Mouse (Mus musculus): ENCODE measurements around the gene Pou1f1. TPM values are rescaled to one million over a fixed set of nuclear protein-coding genes. Genes with fewer than 3 reads are reported as not detected.

Pou1f1 gene
- total and polyA plus RNA-seq, 2 experiments from 2014 or later: not detected

- peak overlapping the region; percentile 81 for H3K9ac ChIP-seq (replicated peaks; ENCODE audit: low read length)
- TF ChIP-seq CTCF (IDR thresholded peaks at IDR 0.05; ENCODE audit: low read depth): no peak
- ATAC-seq: peak; percentile 82
- peak; percentile 42 for DNase-seq (ENCODE audit: low spot score)
- H3K27me3 ChIP-seq (ENCODE audit: insufficient read depth, low read length): no peaks in the 10 kb centered on the region
- H3K27ac ChIP-seq: peak overlapping the region; percentile 83
- H3K4me1 ChIP-seq (ENCODE audit: insufficient read depth, low read length): peaks cover 4% of the 10 kb centered on the region; the same call in 1 of the 2 replicates
- peak overlapping the region; percentile 68 for H3K4me2 ChIP-seq (ENCODE audit: low read depth, low read length)
- 1% methylated on average over 10 of the region's 10 CpGs for WGBS
- H3K9me3 ChIP-seq (ENCODE audit: low read length): no peaks in the 10 kb centered on the region
- H3K36me3 ChIP-seq (ENCODE audit: insufficient read depth, low read length): no peaks in the 10 kb centered on the region
- peak overlapping the region; percentile 99 for H3K4me3 ChIP-seq (ENCODE audit: low read length)
Measured at GRCm38 (mm10) chr16:65562864-65563206, 42.5 kb downstream of the Pou1f1 start.

- no peak for ATAC-seq
- no peak overlapping the region for H3K4me3 ChIP-seq (ENCODE audit: low read length)
- H3K27ac ChIP-seq: no peak overlapping the region
- H3K27me3 ChIP-seq (ENCODE audit: insufficient read depth, low read length): no peaks in the 10 kb centered on the region
- no peak for TF ChIP-seq CTCF (IDR thresholded peaks at IDR 0.05; ENCODE audit: low read depth)
- 47% methylated on average over 8 of the region's 8 CpGs for WGBS
- no peak overlapping the region for H3K9ac ChIP-seq (replicated peaks; ENCODE audit: low read length)
- H3K9me3 ChIP-seq (ENCODE audit: low read length): no peaks in the 10 kb centered on the region
- no peak overlapping the region for H3K4me2 ChIP-seq (ENCODE audit: low read depth, low read length)
- no peaks in the 10 kb centered on the region for H3K36me3 ChIP-seq (ENCODE audit: insufficient read depth, low read length)
- H3K4me1 ChIP-seq (ENCODE audit: insufficient read depth, low read length): peaks cover 3% of the 10 kb centered on the region; the same call in 1 of the 2 replicates
- peak; percentile 37 for DNase-seq (ENCODE audit: low spot score)
Measured at GRCm38 (mm10) chr16:65564306-65564705, 44.0 kb downstream of the Pou1f1 start.

GRCm38 (mm10) chr16:65564951-65565350 is 44.6 kb downstream of the Pou1f1 start:
- Histone ChIP-seq H3K4me3 (ENCODE audit: low read length) (no peak overlapping the region), H3K4me1 (ENCODE audit: insufficient read depth, low read length) (no peaks in the 10 kb centered on the region), H3K36me3 (ENCODE audit: insufficient read depth, low read length) (no peaks in the 10 kb centered on the region), H3K9ac (replicated peaks; ENCODE audit: low read length) (no peak overlapping the region), H3K9me3 (ENCODE audit: low read length) (no peaks in the 10 kb centered on the region), H3K27ac (no peak overlapping the region), H3K4me2 (ENCODE audit: low read depth, low read length) (no peak overlapping the region), H3K27me3 (ENCODE audit: insufficient read depth, low read length) (no peaks in the 10 kb centered on the region)
- DNase-seq (ENCODE audit: low spot score) (no peak), ATAC-seq (no peak)
- no peak for TF ChIP-seq CTCF (IDR thresholded peaks at IDR 0.05; ENCODE audit: low read depth)
- WGBS: 95% methylated on average over 1 of the region's 1 CpGs

- H3K27ac ChIP-seq: no peak overlapping the region
- WGBS: 85% methylated on average over 4 of the region's 4 CpGs
- TF ChIP-seq CTCF (IDR thresholded peaks at IDR 0.05; ENCODE audit: low read depth): no peak
- DNase-seq (ENCODE audit: low spot score) (no peak), ATAC-seq (no peak)
- no peak overlapping the region for H3K4me3 ChIP-seq (ENCODE audit: low read length)
- H3K9me3 ChIP-seq (ENCODE audit: low read length): no peaks in the 10 kb centered on the region
- H3K4me1 ChIP-seq (ENCODE audit: insufficient read depth, low read length): no peaks in the 10 kb centered on the region
- no peaks in the 10 kb centered on the region for H3K27me3 ChIP-seq (ENCODE audit: insufficient read depth, low read length)
- H3K36me3 ChIP-seq (ENCODE audit: insufficient read depth, low read length): no peaks in the 10 kb centered on the region
- no peak overlapping the region for H3K9ac ChIP-seq (replicated peaks; ENCODE audit: low read length)
- H3K4me2 ChIP-seq (ENCODE audit: low read depth, low read length): no peak overlapping the region
Measured at GRCm38 (mm10) chr16:65568853-65569252, 48.5 kb downstream of the Pou1f1 start.

GRCm38 (mm10) chr16:65577298-65578029 is 57.2 kb downstream of the Pou1f1 start:
- Histone ChIP-seq H3K4me2 (ENCODE audit: low read depth, low read length) (no peak overlapping the region), H3K27ac (no peak overlapping the region), H3K9ac (replicated peaks; ENCODE audit: low read length) (no peak overlapping the region), H3K27me3 (ENCODE audit: insufficient read depth, low read length) (no peaks in the 10 kb centered on the region), H3K36me3 (ENCODE audit: insufficient read depth, low read length) (no peaks in the 10 kb centered on the region), H3K9me3 (ENCODE audit: low read length) (no peaks in the 10 kb centered on the region), H3K4me3 (ENCODE audit: low read length) (no peak overlapping the region), H3K4me1 (ENCODE audit: insufficient read depth, low read length) (no peaks in the 10 kb centered on the region)
- no peak for ATAC-seq
- WGBS: 40% methylated on average over 6 of the region's 6 CpGs
- DNase-seq (ENCODE audit: low spot score): no peak
- TF ChIP-seq CTCF (IDR thresholded peaks at IDR 0.05; ENCODE audit: low read depth): no peak

Other genes with a start within 250 kb of the Pou1f1 start
- gene Chmp2b, start 42.2 kb downstream of the Pou1f1 start, total RNA-seq (2014; rRNA removed): 29.8 and 33.6 TPM in 2 replicates
- 140 and 144 TPM in 2 replicates for gene Chmp2b, start 42.2 kb downstream of the Pou1f1 start, polyA plus RNA-seq (2015; fragmentation: Nextera tagmentation; extraction: Ambion mirVana)